In the genomic region with DNA sequence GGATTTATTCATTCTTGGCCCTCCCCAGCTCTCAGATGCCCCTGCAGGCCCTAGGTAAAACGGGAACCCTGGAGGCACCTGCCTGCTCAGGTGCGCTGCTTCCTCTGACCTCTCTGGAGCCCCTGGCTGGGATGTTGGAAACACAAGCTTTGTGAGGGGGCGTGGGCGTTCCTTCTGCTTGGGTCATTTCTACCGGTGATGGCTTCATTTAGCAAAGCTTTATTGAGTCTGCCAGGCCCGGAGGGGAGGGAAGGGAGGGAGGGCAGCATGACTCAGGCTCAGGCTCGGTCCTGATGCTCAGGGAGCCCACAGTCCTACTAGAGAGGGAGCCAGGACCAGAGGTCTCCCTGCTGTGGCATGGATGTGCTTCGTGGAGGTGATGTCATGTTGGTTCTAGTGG, we compare ENCODE assay signal across 8 mouse cellular contexts. TPM values are rescaled to one million over a fixed set of nuclear protein-coding genes. Genes with fewer than 3 reads are reported as not detected.
A peak's percentile ranks its signal among the peaks of the same experiment; 100 is the strongest.
DNase-seq lines count a peak whose midpoint lies in the region.

No protein-coding gene starts in this region.

- peak; percentile 58 for DNase-seq in adrenal gland, postnatal 10 days
- no peak for DNase-seq in adrenal gland, adult 18-20 months (ENCODE audit: low spot score in 2 of 2)
- DNase-seq in 3134 (ENCODE audit: extremely low read depth, insufficient read length, low spot score) = peak; percentile 60
- peak; percentile 87 for DNase-seq in cerebellum, postnatal 14 days
- DNase-seq in liver = peak; percentile 17
- no peak for DNase-seq in urinary bladder, postnatal 25 days (ENCODE audit: low spot score)
- no peak for DNase-seq in thymus, postnatal 4 days
- no peak for DNase-seq in c-Kit-positive CD71-positive TER-119-positive erythroid progenitor cells, embryonic 14.5 days (ENCODE audit: low spot score)

RNA-seq across cellular contexts. Expression of gene Rpl3, which starts 0.9 kb away (rescaled TPM):
- total RNA-seq in adrenal gland, postnatal 10 days (2021) = 100 to 1,000 TPM; 672 to 709 TPM
- 100 to 1,000 TPM; 584 to 618 TPM for total RNA-seq in adrenal gland, adult 18-20 months (2021)

RNA-seq across cellular contexts. Expression of gene Syngr1, which starts 1.5 kb away (rescaled TPM):
- total RNA-seq in adrenal gland, postnatal 10 days (2021) = 10 to 100 TPM; 30.2 to 35.0 TPM
- 10 to 100 TPM; 25.7 to 59.9 TPM for total RNA-seq in adrenal gland, adult 18-20 months (2021)

RNA-seq across cellular contexts. Expression of gene Tab1, which starts 40.3 kb away (rescaled TPM):
- 10 to 100 TPM; 16.3 to 28.9 TPM for total RNA-seq in adrenal gland, postnatal 10 days (2021)
- 1 to 10 TPM; 9.3 to 9.4 TPM for total RNA-seq in adrenal gland, adult 18-20 months (2021)

Comparison
In these comparisons a context has a peak if more than half of its experiments do, and no peak if none do; other contexts are left out.
1. DNase-seq: peak in adrenal gland, postnatal 10 days (single experiment), 3134 (single experiment), cerebellum, postnatal 14 days (2 of 2) and liver (single experiment); none in adrenal gland, adult 18-20 months (0 of 2), urinary bladder, postnatal 25 days (single experiment), thymus, postnatal 4 days (single experiment) and c-Kit-positive CD71-positive TER-119-positive erythroid progenitor cells, embryonic 14.5 days (single experiment).